Mouse (Mus musculus) embryonic fibroblast, embryonic 13.5 days (primary cell): Measurements from ENCODE around the gene Hoxc10. TPM values are rescaled to one million over a fixed set of nuclear protein-coding genes. Genes with fewer than 3 reads are reported as not detected.

Source experiments
- H3K27ac ChIP-seq: 2 replicates; pipeline ENCODE4 v1.5.1; 2012; ENCODE audit warnings: low read length, control low read depth, inconsistent platforms; ENCODE audit not compliant: insufficient read depth
- H3K4me1 ChIP-seq: 2 replicates; pipeline ENCODE4 v1.6.1; 2011; ENCODE audit warnings: low read length; ENCODE audit not compliant: control insufficient read depth, insufficient read depth
- H3K4me3 ChIP-seq: 2 replicates; pipeline ENCODE4 v1.5.1; 2011; ENCODE audit warnings: mild to moderate bottlenecking, control low read depth, low read length; ENCODE audit not compliant: insufficient read depth
- CTCF ChIP-seq: IDR thresholded peaks from 2 replicates; pipeline ENCODE4 v1.5.1; 2011; ENCODE audit warnings: mild to moderate bottlenecking, control low read depth, low read length, moderate library complexity, borderline replicate concordance; ENCODE audit not compliant: insufficient read depth
- POLR2A ChIP-seq: IDR thresholded peaks from 2 replicates; pipeline ENCODE4 v1.6.1; 2011; ENCODE audit warnings: low read depth, mild to moderate bottlenecking, control low read depth, low read length, moderate library complexity
- polyA plus RNA-seq: library from polyadenylated mRNA; stranded (reverse); fragments of >200 nt; gene quantifications from 2 replicates; pipeline ENCODE4 v1.2.4, GENCODE M21; 2011; ENCODE audit warnings: low read depth; ENCODE audit not compliant: missing spikeins, insufficient read length

Hoxc10 gene
- polyA plus RNA-seq, 1 experiment = 16.6 TPM

DNA sequence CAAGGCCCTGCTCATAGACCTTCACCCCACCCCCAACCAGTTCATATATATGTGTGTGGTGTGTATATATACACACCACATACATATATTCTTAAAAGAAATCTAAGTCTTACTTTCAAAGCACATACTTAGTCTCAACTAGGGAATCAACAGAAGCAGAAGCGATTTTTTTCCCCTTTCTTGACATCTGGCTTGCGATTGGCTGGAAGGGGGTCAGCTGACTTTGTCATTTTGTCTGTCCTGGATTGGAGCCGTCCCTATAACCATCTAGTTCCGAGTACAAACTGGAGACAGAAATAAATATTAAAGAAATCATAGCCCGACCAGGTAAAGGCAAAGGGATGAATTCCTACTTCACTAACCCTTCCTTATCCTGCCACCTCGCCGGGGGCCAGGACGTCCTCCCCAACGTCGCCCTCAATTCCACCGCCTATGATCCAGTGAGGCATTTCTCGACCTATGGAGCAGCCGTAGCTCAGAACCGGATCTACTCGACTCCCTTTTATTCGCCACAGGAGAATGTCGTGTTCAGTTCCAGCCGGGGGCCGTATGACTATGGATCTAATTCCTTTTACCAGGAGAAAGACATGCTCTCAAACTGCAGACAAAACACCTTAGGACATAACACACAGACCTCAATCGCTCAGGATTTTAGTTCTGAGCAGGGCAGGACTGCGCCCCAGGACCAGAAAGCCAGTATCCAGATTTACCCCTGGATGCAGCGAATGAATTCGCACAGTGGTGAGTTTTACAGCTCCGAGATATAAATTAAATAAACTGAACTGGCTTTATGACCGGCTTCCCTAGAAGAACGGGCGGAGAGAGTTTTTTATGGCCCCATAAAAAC is 42.9 kb downstream of the Hoxc10 start:
- no peaks in the 10 kb centered on the region; the same call in 1 of the 2 replicates for H3K4me1 ChIP-seq
- TF ChIP-seq CTCF = no peak
- TF ChIP-seq POLR2A = peak; percentile 46; the same call in 1 of the 2 replicates
- peak overlapping the region; percentile 99 for H3K27ac ChIP-seq
- peak overlapping the region; percentile 56 for H3K4me3 ChIP-seq

DNA sequence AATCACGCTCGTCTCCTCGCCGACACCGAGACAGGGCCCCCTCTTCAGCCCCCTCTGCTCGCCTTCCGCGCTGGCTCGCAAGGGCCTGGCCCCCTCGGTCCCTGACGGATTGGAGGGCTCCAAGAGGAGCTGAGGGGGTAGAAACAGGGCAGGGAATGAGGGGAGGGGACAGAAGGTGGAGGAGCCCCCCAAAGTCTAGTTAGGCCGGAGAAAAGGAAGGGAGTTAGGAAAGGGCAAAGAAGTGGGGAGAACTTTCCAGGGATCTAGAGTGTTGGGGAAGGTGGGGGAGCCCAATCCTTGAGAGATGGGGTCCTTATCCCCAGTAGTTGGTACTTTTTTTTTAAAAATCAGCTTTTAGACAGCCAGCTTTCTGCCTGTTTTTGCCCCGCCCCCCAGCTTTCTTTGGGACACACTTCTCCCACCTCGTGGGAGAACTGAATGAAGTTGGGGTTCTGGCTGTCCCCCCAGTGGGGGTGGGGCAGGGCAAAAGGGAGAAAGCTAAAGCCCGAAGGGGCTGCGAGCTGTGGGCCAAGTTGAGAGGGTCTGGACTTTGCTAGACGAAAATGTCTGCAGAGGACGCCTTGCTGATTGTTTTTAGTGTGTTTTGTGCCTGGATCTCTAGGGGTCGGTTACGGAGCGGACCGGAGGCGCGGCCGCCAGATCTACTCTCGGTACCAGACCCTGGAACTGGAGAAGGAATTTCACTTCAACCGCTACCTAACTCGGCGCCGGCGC is 43.7 kb downstream of the Hoxc10 start:
- Histone ChIP-seq H3K4me1 (no peaks in the 10 kb centered on the region; the same call in 1 of the 2 replicates), H3K4me3 (peak overlapping the region; percentile 56), H3K27ac (peak overlapping the region; percentile 99)
- TF ChIP-seq CTCF = no peak
- TF ChIP-seq POLR2A = no peak

DNA sequence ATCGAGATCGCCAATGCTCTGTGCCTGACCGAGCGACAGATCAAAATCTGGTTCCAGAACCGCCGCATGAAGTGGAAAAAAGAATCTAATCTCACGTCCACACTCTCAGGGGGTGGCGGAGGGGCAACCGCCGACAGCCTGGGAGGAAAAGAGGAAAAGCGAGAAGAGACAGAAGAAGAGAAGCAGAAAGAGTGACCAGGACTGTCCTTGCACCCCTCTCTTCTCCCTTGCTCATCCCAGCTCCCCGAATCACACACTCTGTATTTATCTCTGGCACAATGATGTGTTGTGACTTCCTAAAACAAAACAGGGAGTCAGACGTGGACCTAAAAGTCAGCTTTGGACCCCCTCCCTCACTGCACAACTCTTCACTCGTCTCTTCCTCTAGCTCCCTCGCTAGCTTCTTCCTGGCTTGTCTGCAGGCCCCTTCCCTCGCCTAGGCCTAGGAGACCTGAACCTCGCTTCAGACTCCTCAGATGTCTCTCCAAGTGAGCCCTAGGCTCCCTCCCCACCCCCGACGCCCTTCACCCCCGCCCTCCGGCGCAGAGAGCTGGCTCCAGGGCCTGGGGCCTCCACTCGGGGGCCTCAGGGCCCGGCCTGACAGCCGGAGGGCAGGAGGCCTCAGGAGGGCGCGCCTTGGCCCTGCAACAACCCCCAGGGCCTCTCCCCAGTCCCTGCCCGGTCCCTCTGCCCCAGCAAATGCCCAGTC is 44.4 kb downstream of the Hoxc10 start:
- TF ChIP-seq CTCF (no peak), POLR2A (no peak)
- Histone ChIP-seq H3K27ac (peak overlapping the region; percentile 99), H3K4me1 (no peaks in the 10 kb centered on the region), H3K4me3 (peak overlapping the region; percentile 56)

DNA sequence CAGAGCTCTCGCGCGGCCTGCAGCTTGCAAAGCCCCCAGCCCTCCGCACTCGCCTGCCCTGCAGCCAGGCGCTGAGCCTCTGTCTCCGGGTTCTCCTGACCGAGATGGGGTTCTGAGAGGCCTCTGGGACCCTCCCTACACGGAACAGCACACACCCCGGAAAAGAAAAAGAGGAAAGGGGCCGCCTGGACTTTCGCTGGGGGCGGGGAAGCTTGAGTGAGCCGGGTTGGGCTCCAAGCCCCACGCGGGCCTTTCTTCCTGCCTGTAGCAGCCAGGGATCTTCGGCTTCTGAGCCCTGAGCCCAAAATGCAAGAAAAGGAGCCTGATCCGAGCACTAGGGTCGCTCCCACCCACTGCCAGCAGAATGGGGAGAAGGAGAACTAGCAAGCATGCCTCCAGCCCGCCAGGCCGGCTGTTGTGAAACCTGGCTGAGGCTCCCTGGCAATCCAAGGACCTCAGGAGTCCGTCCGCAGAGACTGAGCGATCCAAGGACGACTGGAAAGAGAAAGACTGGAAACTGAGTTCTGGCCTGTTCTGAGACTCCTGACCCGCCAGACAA is 45.4 kb downstream of the Hoxc10 start:
- Histone ChIP-seq H3K4me1 (no peaks in the 10 kb centered on the region; the same call in 1 of the 2 replicates), H3K4me3 (peak overlapping the region; percentile 12), H3K27ac (peak overlapping the region; percentile 56)
- no peak for TF ChIP-seq CTCF
- TF ChIP-seq POLR2A = 0 out of 2 replicates have a peak, but pooled peaks have one; percentile 14

DNA sequence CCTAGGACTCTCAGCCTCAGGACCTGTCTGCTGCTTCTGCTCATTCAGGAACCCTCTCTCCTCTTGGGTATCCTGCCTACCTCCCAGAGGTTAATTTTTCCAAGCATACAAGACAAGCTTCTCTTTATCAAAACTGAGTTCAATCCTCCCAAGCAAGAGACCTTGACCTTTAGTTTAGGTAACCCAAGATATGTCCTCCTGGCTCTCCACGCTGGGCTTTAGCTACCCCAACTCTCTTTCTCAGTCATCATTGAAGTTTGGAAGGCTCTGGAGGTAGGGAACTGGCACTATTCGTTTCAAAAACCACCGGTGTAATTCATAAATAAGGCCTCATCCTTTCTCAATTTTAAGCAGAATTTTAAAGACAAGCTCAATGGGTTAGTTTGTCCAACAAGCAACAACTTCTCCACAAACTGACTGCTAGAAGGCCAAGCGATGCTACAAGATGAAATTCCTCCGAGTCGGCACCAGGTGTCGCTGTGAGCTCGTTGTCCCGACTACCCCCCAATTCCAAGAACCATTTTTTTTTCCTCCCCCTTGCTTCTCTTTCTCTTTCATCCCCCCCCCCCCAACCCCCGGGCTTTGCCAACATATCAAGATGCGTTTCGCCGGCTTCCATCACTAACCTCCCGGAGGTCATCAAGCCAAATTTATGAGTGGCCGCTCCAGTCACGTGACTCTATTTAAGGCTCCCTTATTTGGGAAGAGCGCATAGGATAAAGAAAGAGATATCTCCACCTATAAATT is 46.8 kb downstream of the Hoxc10 start:
- TF ChIP-seq CTCF (peak; percentile 64; the same call in 1 of the 2 replicates), POLR2A (no peak)
- H3K27ac ChIP-seq = peak overlapping the region; percentile 73; the same call in 1 of the 2 replicates
- peak overlapping the region; percentile 33; the same call in 1 of the 2 replicates for H3K4me3 ChIP-seq
- no peaks in the 10 kb centered on the region; the same call in 1 of the 2 replicates for H3K4me1 ChIP-seq

DNA sequence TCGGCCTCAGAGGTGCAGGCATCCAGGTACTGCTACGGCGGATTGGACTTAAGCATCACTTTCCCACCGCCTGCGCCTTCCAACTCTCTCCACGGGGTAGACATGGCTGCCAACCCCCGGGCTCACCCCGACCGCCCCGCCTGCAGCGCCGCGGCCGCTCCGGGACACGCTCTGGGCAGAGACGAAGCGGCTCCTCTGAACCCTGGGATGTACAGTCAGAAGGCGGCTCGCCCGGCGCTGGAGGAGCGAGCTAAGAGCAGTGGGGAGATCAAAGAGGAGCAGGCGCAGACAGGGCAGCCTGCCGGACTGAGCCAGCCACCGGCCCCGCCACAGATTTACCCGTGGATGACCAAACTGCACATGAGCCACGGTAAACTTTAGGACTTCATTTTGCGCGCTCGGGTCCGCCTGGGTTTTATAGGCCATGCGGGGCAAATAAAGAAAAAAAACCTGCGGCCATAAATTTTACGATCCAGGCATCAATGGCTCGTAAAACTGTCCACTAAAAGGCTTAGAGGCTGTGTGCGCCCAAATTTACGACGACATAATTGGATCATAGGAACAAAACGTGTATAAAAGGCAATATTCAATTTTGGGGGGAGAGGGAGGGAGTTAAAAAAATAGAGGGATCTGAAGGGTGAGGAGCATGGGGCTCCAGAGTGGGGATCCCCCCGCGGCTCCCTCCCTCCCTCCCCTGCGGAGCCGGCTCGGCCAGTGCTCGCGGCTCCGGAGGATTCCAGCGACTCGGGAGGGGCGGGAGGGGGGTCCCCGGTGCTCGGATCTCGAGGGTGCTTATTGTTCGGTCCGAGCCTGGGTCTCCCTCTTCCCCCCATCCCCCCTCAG is 47.8 kb downstream of the Hoxc10 start:
- Histone ChIP-seq H3K4me1 (no peaks in the 10 kb centered on the region; the same call in 1 of the 2 replicates), H3K27ac (peak overlapping the region; percentile 73), H3K4me3 (peak overlapping the region; percentile 33)
- TF ChIP-seq CTCF (no peak), POLR2A (peak; percentile 24; the same call in 1 of the 2 replicates)

DNA sequence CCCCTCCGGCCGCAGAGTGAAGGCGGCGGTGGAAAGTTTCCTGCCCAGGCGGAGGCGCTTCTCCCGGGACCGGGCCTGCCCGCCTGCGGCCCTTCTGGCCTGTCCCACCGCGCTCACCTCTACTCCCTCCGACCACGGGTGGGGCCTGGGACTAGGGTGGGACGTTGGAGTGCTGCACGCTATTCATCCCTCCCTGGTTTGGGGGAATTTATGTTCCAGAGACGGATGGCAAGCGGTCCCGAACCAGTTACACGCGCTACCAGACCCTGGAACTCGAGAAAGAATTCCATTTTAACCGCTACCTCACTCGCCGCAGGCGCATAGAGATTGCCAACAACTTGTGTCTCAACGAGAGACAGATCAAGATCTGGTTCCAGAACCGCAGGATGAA is 48.4 kb downstream of the Hoxc10 start:
- Histone ChIP-seq H3K4me1 (no peaks in the 10 kb centered on the region; the same call in 1 of the 2 replicates), H3K27ac (peak overlapping the region; percentile 41), H3K4me3 (peak overlapping the region; percentile 33)
- TF ChIP-seq CTCF = no peak
- TF ChIP-seq POLR2A = no peak
